Mouse (Mus musculus): ENCODE measurements around the gene Bub3.

GRCm38 (mm10) chr7:131556541-131557271 is 3.3 kb upstream of the Bub3 start:
- TF ChIP-seq CTCF (IDR thresholded peaks at IDR 0.05; ENCODE audit: insufficient read depth, low read length), result no peak
- TF ChIP-seq POLR2A (IDR thresholded peaks at IDR 0.05; ENCODE audit: borderline replicate concordance, extremely low read depth, low read depth, low read length), result no peak

Data from lung, adult 2 months (tissue).